Mouse (Mus musculus) monocyte, adult 2 months (primary cell): ENCODE measurements around the gene Camta1.

Experiments
- DNase-seq, 2 experiments: peaks; one replicate each; pipeline ENCODE4 v3.0.0; 2022; ENCODE audit warnings: low spot score in 2 of 2, low read depth in 1 of 2

Gene Camta1

GRCm38 (mm10) chr4:150957106-150957458 is 904.6 kb downstream of the Camta1 start:
- DNase-seq: no peak

GRCm38 (mm10) chr4:150956369-150957105 is 905.1 kb downstream of the Camta1 start:
- DNase-seq: no peak

- no peak for DNase-seq
These were observed 910.7 kb downstream of the Camta1 start for GRCm38 (mm10) chr4:150950972-150951371.

- no peak for DNase-seq
These were observed 917.0 kb downstream of the Camta1 start for GRCm38 (mm10) chr4:150944707-150945106.

- no peak for DNase-seq
These were observed 921.6 kb downstream of the Camta1 start for GRCm38 (mm10) chr4:150939991-150940651.

- DNase-seq: no peak
These were observed 923.6 kb downstream of the Camta1 start for GRCm38 (mm10) chr4:150938063-150938452.

- no peak for DNase-seq
These were observed 924.2 kb downstream of the Camta1 start for GRCm38 (mm10) chr4:150937293-150938062.

GRCm38 (mm10) chr4:150933503-150933902 is 928.2 kb downstream of the Camta1 start:
- DNase-seq: no peak

- no peak for DNase-seq
These were observed 933.9 kb downstream of the Camta1 start for GRCm38 (mm10) chr4:150927789-150928188.

GRCm38 (mm10) chr4:150926924-150927705 is 934.6 kb downstream of the Camta1 start:
- DNase-seq: no peak

GRCm38 (mm10) chr4:150925923-150926322 is 935.8 kb downstream of the Camta1 start:
- DNase-seq: no peak

GRCm38 (mm10) chr4:150924936-150925335 is 936.7 kb downstream of the Camta1 start:
- DNase-seq: no peak

GRCm38 (mm10) chr4:150924308-150924707 is 937.4 kb downstream of the Camta1 start:
- DNase-seq: no peak

GRCm38 (mm10) chr4:150921206-150921605 is 940.5 kb downstream of the Camta1 start:
- no peak for DNase-seq

- no peak for DNase-seq
These were observed 944.2 kb downstream of the Camta1 start for GRCm38 (mm10) chr4:150917336-150918027.

- no peak for DNase-seq
These were observed 946.3 kb downstream of the Camta1 start for GRCm38 (mm10) chr4:150915181-150915906.

GRCm38 (mm10) chr4:150914290-150914733 is 947.4 kb downstream of the Camta1 start, which contains the start of the genes Park7 and Tnfrsf9:
Gene Park7 (minus strand): TSS chr4:150914437.
Gene Tnfrsf9 (plus strand): TSS chr4:150914562.
- DNase-seq: peak; percentile 87 to 89

- DNase-seq: no peak
These were observed 947.9 kb downstream of the Camta1 start for GRCm38 (mm10) chr4:150913743-150914142.

GRCm38 (mm10) chr4:150910164-150910951 is 951.3 kb downstream of the Camta1 start:
- DNase-seq: no peak
